Mouse (Mus musculus) midbrain, embryonic 14.5 days (tissue): ENCODE results near the gene Polm. TPM values are rescaled to one million over a fixed set of nuclear protein-coding genes. Genes with fewer than 3 reads are reported as not detected.

Experiments
- ATAC-seq: fragments of 200-750 bp; cut with Nextera tagmentation; 2 replicates; pipeline ENCODE4 v1.8.0; 2017; ENCODE audit warnings: moderate number of reproducible peaks, moderate library complexity; ENCODE audit not compliant: low FRiP score, low TSS enrichment
- DNase-seq: peaks from one replicate; pipeline ENCODE4 v3.0.0-alpha.2; 2015
- H3K27ac ChIP-seq: fragments of 300-500 bp; sonication (generic); replicated peaks from 2 replicates; pipeline ENCODE4 v1.5.1; 2014; ENCODE audit warnings: mild to moderate bottlenecking, low read depth, low read length, moderate library complexity
- H3K27me3 ChIP-seq: fragments of 300-500 bp; sonication (generic); 2 replicates; pipeline ENCODE4 v1.6.1; 2014; ENCODE audit warnings: low read length, control low read depth, mixed read lengths; ENCODE audit not compliant: control insufficient read depth, insufficient read depth
- H3K36me3 ChIP-seq: fragments of 300-500 bp; sonication (generic); 2 replicates; pipeline ENCODE4 v1.6.1; 2014; ENCODE audit warnings: low read length, control low read depth; ENCODE audit not compliant: control insufficient read depth, insufficient read depth
- H3K4me1 ChIP-seq: fragments of 300-500 bp; sonication (generic); 2 replicates; pipeline ENCODE4 v1.6.1; 2014; ENCODE audit warnings: mild to moderate bottlenecking, antibody characterized with exemption, low read length, control low read depth; ENCODE audit not compliant: control insufficient read depth, insufficient read depth
- H3K4me2 ChIP-seq: fragments of 300-500 bp; sonication (generic); 2 replicates; pipeline ENCODE4 v1.6.1; 2014; ENCODE audit warnings: mild to moderate bottlenecking, low read length, moderate library complexity
- H3K4me3 ChIP-seq: fragments of 300-500 bp; sonication (generic); replicated peaks from 2 replicates; pipeline ENCODE4 v1.5.1; 2014; ENCODE audit warnings: low read depth, low read length
- H3K9ac ChIP-seq: fragments of 300-500 bp; sonication (generic); replicated peaks from 2 replicates; pipeline ENCODE4 v1.6.1; 2014; ENCODE audit warnings: mild to moderate bottlenecking, low read length, moderate library complexity
- H3K9me3 ChIP-seq: fragments of 300-500 bp; sonication (generic); 2 replicates; pipeline ENCODE4 v1.6.1; 2016; ENCODE audit warnings: low read length, control low read depth, mixed read lengths; ENCODE audit not compliant: control insufficient read depth
- WGBS: fragments of 180-500 bp; shearing (Covaris S2); extraction: QIAGEN DNeasy Blood & Tissue Kit; methylation state at CpG from one replicate; pipeline ENCODE4 v1.1.7; 2014; 5-methylcytosine and 5-hydroxymethylcytosine counted together
- polyA plus RNA-seq: library from polyadenylated mRNA; unstranded; fragments of >200 nt; fragmentation: Nextera tagmentation; extraction: Ambion mirVana; gene quantifications from 2 replicates; pipeline ENCODE4 v1.2.1, GENCODE M21; 2014

Polm gene
- polyA plus RNA-seq, 1 experiment from 2014 or later: 5.2 TPM

DNA sequence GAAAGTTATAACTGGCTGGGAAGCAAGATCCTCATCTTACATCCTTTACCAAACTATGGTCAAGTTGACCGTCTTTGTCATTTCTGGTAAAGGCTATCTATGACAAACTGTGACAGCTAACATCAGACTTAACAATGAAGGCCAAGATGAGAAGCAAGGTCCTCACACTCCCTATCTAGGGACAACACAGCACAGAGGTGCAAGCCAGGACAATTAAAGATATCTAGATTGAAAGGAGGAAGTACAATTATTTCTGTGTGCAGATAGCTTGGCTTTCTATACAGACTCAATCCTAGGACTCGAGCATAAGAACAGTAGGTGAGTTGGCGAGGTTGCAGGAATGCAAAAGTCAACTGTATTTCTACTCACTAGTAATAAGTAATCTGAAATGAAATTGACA, 32.1 kb downstream of the Polm start:
- WGBS: 83% methylated on average over 3 of the region's 3 CpGs
- no peak overlapping the region for H3K4me2 ChIP-seq
- no peak overlapping the region for H3K4me3 ChIP-seq
- no peak overlapping the region for H3K9ac ChIP-seq
- DNase-seq (no peak), ATAC-seq (no peak)
- peaks cover 12% of the 10 kb centered on the region for H3K36me3 ChIP-seq
- H3K27me3 ChIP-seq: no peaks in the 10 kb centered on the region
- no peaks in the 10 kb centered on the region for H3K4me1 ChIP-seq
- H3K27ac ChIP-seq: no peak overlapping the region
- H3K9me3 ChIP-seq: no peaks in the 10 kb centered on the region

DNA sequence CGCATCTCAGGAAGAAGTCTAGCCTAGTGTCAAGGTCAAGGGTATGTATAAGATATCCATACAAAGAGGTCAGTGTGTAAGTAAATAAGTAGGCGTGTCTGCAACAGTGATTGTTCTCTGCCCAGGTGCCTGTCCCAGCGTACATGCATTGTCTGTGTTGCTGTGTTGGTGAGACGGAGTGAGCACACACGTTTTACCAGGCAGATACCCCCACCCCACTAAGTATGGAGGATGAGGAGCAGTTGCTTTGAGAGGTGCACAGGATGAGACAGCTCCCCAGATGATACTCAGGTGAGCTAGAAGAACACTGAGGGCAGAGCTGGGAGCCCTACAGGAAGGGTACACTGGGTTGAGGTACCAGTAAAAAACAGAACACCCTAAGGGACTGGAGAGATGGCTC, 33.6 kb downstream of the Polm start:
- Histone ChIP-seq H3K36me3 (peaks cover 28% of the 10 kb centered on the region), H3K4me1 (no peaks in the 10 kb centered on the region), H3K9ac (no peak overlapping the region), H3K27me3 (no peaks in the 10 kb centered on the region), H3K4me2 (no peak overlapping the region), H3K4me3 (no peak overlapping the region), H3K27ac (no peak overlapping the region), H3K9me3 (no peaks in the 10 kb centered on the region)
- DNase-seq (no peak), ATAC-seq (no peak)
- 74% methylated on average over 5 of the region's 5 CpGs for WGBS

DNA sequence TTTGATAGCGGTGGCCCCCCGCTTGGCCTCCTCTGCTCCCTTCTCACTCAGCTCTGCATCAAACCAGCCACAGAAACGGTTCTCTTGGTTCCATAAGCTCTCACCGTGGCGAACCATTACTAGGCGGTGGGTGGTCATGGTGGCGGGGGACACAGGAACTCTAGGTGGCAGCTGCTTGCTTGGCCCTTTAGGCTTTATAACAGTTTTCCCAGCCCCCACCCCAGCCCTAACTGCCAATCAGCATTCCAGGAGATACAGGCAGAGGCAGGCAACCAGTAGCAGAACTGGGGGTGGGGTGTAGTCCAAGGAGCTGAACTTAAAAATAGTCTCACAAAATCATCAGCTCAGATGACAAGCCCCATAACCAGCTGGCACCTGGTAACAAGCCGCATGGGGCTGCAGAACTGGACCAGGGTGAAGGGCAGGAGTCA, 34.2 kb downstream of the Polm start, which contains the start of gene Pgam2:
Pgam2 (minus strand) TSS at position 183 of the 431 bp plus-strand sequence.
- no peak within 1 kb of the TSS for H3K4me2 ChIP-seq
- H3K9ac ChIP-seq: no peak within 1 kb of the TSS
- no peak within 1 kb of the TSS for H3K4me3 ChIP-seq
- DNase-seq (peak; percentile 11), ATAC-seq (no peak)
- no peaks in the 10 kb centered on the region for H3K9me3 ChIP-seq
- H3K27me3 ChIP-seq: no peaks in the 10 kb centered on the region
- peaks cover 34% of the 10 kb centered on the region for H3K36me3 ChIP-seq
- WGBS: 63% methylated on average over 8 of the region's 8 CpGs
- H3K27ac ChIP-seq: no peak within 1 kb of the TSS
- H3K4me1 ChIP-seq: no peaks in the 10 kb centered on the region

DNA sequence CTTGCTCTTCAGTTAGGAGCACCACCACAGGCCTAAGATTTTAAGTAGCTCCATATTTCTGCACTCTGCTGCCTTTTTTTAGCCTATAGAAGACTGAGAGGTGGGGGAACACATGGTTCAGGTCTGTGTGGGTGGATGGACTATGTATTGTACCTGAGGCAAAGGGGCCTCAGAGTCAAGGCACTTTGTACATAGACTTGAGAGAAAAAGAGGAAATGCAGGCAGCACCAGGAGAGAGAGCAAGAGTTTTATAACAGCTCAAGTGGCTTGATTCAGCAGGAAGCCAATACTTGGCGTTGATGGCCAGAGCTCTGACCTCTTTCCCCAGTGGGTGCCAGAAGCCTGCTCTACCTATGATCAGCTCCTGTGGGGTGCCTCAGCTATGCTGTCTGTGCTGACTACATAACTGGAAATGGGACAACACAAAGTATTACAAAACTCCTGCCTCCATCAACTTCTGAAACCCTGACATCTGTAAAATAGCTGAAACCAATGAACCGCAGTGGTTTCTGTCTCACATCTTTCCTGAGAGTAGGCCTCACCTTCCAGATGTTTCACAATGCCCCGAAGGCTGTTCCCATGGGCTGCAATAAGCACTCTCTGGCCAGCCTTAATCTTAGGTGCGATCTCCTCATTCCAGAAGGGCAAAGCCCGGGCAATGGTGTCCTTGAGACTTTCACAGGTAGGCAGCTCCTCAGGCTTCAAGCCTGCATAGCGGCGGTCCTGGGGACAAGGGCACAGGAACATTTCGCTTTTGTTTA, 35.2 kb downstream of the Polm start:
- no peak overlapping the region for H3K27ac ChIP-seq
- WGBS: 85% methylated on average over 8 of the region's 8 CpGs
- H3K4me3 ChIP-seq: no peak overlapping the region
- no peak overlapping the region for H3K4me2 ChIP-seq
- H3K9ac ChIP-seq: no peak overlapping the region
- ATAC-seq: no peak
- no peaks in the 10 kb centered on the region for H3K4me1 ChIP-seq
- H3K36me3 ChIP-seq: peaks cover 42% of the 10 kb centered on the region
- DNase-seq: peak; percentile 8
- no peaks in the 10 kb centered on the region for H3K9me3 ChIP-seq
- H3K27me3 ChIP-seq: no peaks in the 10 kb centered on the region

DNA sequence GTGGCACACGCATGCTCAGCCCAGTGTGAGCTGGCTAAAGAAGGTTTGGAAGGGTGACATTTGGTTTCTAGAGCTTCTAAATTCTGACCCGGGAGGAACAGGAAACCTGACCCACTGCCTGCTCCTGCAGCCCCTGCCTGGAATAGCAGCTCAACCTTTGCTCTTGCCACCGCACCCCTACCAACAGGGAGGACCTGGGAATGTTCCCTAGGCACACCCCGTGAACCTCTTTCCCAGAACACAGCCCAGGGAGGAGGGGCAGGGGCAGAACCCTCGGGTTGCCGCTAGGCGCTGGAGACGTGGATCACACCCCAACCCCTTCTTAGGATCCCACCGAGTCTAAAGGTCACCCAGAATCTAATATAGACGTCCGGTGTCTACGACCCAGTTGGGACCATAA, 35.8 kb downstream of the Polm start:
- DNase-seq (no peak), ATAC-seq (no peak)
- Histone ChIP-seq H3K9me3 (no peaks in the 10 kb centered on the region), H3K27me3 (no peaks in the 10 kb centered on the region), H3K4me2 (no peak overlapping the region), H3K36me3 (peaks cover 48% of the 10 kb centered on the region), H3K9ac (no peak overlapping the region), H3K4me3 (no peak overlapping the region), H3K4me1 (no peaks in the 10 kb centered on the region), H3K27ac (no peak overlapping the region)
- WGBS: 75% methylated on average over 12 of the region's 12 CpGs

DNA sequence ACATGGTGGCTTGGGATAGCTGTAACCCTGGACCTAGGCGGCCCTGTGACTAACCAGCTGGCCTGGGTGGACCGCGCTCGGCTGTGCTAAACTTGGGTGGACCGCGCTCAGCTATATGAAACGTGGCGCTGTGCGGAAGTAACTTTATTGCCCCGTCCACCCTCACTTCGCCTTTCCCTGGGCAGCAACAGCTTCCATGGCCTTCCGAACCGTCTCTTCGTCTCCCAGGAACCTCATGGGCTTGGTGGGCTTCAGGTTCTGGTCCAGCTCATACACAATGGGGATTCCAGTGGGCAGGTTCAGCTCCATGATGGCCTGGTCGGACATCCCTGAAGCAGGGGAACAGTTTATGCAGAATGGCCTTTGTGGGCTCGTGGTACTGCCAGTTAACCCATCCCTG, 36.3 kb downstream of the Polm start:
- no peak overlapping the region for H3K27ac ChIP-seq
- DNase-seq: no peak
- no peaks in the 10 kb centered on the region for H3K9me3 ChIP-seq
- 95% methylated on average over 16 of the region's 16 CpGs for WGBS
- no peak overlapping the region for H3K4me2 ChIP-seq
- H3K4me1 ChIP-seq: no peaks in the 10 kb centered on the region
- peaks cover 53% of the 10 kb centered on the region for H3K36me3 ChIP-seq
- H3K4me3 ChIP-seq: no peak overlapping the region
- H3K27me3 ChIP-seq: no peaks in the 10 kb centered on the region
- no peak for ATAC-seq
- no peak overlapping the region for H3K9ac ChIP-seq

DNA sequence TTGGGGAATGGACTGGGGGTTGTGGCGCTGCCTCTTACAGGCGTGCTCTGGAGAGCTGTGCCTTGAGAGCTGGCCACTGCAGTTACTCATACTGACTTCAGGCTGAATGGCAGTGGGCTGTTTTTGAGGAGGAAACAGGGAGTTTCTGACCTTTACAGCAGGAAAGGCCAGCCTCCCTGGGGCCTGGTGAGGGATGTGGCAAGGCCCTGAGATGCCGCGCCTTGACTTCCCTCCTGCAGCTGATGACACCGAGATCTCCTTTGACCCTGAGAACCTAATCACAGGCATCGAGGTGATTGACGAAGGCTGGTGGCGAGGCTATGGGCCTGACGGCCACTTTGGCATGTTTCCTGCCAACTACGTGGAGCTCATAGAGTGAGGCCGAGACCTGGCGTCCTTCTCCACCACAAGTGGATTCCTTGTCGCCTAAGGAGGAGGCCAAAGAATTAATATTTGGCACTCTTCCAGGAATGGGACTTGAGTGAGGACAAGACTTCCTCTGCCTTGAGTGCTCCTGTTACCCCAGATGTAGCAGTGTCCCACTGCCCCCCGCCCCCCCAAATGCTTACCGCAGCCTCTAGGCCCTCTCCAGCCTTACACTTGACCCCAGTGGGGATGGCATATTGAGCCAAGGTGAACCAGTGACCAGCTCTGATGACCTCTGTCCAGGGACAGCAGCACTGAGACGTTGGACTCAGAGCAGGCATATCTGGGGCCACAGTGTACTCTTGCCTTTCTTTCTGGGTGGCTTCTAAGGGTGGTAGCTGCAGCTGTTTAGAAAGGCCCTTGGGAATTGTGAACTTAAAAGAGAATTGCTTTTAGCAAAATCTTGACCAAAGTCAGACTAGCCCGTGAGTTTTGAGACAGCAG, 38.0 kb downstream of the Polm start:
- Histone ChIP-seq H3K36me3 (peaks cover 69% of the 10 kb centered on the region), H3K9ac (no peak overlapping the region; the same call in 1 of the 2 replicates), H3K9me3 (no peaks in the 10 kb centered on the region), H3K27ac (no peak overlapping the region), H3K4me2 (no peak overlapping the region), H3K4me3 (no peak overlapping the region), H3K27me3 (no peaks in the 10 kb centered on the region), H3K4me1 (no peaks in the 10 kb centered on the region)
- ATAC-seq: no peak
- 91% methylated on average over 17 of the region's 17 CpGs for WGBS
- no peak for DNase-seq

DNA sequence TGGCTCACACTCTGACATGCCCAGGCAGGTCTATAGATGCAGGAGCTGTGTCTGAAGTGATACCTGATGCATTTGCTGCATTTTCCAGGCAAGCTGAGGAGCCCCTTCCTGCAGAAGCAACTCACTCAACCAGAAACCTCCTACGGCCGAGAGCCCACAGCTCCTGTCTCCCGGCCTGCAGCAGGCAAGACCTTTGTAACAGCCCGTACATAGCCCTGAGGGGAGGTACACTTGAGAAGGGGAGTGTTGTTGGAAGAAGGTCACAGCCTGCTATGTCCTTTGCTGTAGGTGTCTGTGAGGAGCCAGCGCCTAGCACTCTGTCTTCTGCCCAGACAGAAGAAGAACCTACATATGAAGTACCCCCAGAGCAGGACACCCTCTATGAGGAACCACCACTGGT, 39.9 kb downstream of the Polm start:
- no peak overlapping the region for H3K9ac ChIP-seq
- DNase-seq (no peak), ATAC-seq (no peak)
- whole genome bisulfite sequencing: 91% methylated on average over 5 of the region's 5 CpGs
- H3K27me3 ChIP-seq: no peaks in the 10 kb centered on the region
- H3K4me1 ChIP-seq: no peaks in the 10 kb centered on the region
- H3K36me3 ChIP-seq: peaks cover 86% of the 10 kb centered on the region
- no peak overlapping the region for H3K27ac ChIP-seq
- H3K4me3 ChIP-seq: no peak overlapping the region
- H3K9me3 ChIP-seq: no peaks in the 10 kb centered on the region
- H3K4me2 ChIP-seq: no peak overlapping the region
